Mouse (Mus musculus) megakaryocyte, adult 5-6 weeks (primary cell): ENCODE data around the gene Tmx2. TPM values are rescaled to one million over a fixed set of nuclear protein-coding genes. Genes with fewer than 3 reads are reported as not detected.
"Not testable (repeated sequence)": the region's sequence is repeated elsewhere in the genome, so short reads cannot be mapped to it uniquely, and the experiment has no call there.

Experiments
- ATAC-seq: 2 replicates; pipeline ENCODE4 v1.8.0; 2016; ENCODE audit warnings: mild to moderate bottlenecking, inconsistent platforms; ENCODE audit not compliant: poor library complexity, severe bottlenecking
- total RNA-seq, 2 experiments: library from RNA; stranded (forward) in 1 of 2; stranded (reverse) in 1 of 2; fragments of 153-499, 151-499 nt in 1 of 2; fragments of 221-1000, 200-1000 nt in 1 of 2; gene quantifications; 2 replicates each; pipeline versions ENCODE4 v1.2.3 to v1.2.4; 2015 to 2017

Gene Tmx2
- total RNA-seq, 2 experiments from 2014 or later = 38.5 to 49.0 TPM

DNA sequence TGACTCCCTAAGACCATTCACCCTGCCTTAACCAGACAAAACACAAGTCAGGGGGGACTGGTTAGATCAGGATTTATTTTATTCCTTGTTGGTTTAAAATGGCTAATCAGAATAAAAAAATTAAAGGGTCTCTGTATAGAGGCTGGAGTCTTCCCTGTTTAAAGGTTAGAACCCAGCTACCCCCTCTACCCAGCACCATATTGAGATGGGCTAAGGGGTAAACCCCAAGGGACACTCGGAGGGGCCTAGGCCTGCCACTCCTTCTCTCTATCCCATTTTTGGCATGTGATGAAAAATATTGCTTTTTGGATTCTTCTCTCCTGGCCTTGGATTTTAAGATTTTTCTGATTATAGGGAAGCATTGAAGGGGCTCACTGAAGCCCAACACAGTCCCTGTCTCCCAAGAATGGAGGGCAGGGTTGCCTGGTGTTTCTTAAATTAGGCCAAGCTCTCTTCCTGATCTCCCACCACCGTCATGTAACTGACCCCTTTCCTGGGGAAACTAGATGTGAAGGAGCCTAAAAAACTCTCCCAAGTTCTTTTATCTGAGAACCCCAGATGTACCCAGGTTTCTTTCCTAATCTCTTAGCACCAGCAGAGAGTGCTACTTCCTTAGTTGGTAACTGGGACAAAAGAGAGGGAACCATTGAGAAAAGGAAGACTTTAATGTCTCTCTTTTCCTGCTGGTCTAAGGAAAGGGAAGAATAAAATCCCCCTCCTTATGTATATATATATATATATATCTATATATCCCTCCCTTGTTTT, 9.3 kb upstream of the Tmx2 start:
- no peak for ATAC-seq

DNA sequence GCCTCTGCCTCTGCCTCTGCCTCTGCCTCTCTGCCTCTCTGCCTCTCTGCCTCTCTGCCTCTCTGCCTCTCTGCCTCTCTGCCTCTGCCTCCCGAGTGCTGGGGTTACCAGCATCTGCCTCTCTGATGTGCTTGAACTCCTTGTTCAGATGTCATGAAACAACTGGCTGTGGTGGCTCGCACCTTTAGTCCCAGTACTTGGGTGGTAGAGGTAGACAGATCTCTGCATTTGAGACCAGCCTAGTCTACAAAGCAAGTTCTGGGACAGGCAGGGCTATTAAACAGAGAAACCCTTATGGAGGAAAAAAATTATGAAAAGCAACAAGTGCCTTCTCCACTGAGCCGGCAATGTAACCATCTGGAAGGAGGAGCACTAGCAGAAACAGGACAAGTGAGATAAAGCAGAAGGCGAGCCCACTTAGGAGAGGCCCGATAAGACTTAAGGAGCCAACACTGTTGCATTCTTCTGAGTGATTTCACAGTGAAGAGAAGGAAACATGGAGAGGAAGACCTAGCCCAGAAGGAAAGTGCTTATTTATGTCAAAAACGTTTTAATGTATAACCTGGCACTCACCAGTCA, 3.8 kb upstream of the Tmx2 start:
- ATAC-seq = no peak

DNA sequence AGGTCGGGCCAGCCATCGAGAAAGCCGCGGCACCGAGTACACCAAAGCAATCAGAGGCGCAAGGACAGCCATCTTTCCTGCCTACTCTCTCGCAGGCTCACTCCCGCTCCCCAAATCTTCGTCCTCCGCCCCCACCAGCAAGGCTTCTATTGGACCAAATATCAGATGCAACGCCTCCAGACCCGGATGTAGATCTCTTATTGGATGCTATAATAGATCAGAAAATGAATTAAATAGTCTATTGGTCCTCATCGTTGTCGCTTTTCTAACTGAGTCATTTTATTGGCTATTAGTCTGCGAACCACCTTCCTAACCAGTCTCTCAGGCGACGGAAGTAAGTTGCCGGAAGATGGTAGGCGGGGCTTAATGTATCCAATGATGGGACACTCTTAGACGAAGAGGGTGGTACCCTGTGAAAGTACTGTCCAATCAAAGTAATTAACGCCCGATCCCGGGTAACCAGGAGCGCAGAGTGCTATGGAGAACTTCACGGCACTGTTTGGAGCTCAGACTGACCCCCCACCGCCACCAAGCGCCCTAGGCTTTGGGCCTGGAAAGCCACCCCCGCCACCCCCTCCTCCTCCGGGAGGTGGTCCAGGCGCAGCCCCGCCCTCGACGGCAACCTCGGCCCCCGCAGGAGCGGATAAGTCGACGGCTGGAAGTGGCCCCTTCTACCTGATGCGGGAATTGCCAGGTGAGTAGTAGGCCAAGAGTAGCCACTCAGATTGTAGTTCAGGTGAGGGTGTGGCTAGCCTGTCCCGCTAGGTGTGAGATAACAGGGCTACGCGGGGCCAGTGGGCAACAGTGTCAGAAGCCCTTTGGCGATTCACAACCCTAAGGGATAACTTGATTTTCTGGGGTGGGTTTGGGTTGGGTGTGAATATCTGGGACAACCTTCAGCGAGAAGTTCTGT, 716 bp downstream of the Tmx2 start, which contains the start of the genes Gm28635 and Med19:
TSS of gene Gm28635 (minus strand) at position 74 of the 913 bp plus-strand sequence.
TSS of gene Med19 (plus strand) at position 435 of the 913 bp plus-strand sequence.
- peak; percentile 96 for ATAC-seq

DNA sequence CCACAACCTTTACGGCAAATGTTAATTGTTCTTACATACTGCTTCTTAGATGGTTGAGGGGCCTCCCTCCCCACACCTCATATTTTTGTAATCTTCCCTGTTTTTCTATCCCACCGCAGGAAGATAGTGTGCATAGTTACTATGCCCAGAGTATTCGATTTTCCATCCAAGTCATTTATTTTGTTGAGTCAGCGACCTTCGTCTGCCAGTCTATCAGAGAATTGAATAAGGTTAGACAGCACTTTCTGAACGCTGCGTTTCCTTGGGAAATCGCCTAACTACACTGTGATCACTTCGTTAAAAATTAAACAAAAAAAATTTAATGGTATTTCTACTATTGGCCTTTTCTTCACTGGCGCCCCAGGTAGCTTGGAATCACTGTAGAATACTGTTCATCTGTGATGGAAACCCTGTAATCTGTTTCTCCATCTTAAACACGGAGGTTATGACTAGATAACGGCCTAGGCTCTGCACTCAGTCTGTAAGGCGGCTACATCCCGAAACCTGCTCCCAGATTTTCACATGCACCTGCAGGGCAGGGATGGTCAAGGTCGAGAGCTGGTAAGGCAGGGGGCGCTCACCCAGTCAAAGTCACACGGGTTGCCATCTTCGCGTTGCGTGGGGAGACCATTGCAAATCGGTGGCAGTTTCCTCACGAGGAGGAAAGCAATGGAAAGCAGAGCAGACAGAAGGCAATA, 1.5 kb downstream of the Tmx2 start:
- ATAC-seq = peak; percentile 47

GRCm38 (mm10) chr2:84671535-84671934, 7.4 kb downstream of the Tmx2 start:
- ATAC-seq = not testable (repeated sequence)

- peak; percentile 87 for ATAC-seq
Observed at GRCm38 (mm10) chr2:84670569-84670933, 8.4 kb downstream of the Tmx2 start, which contains the start of gene Selenoh. Gene Selenoh (minus strand): TSS chr2:84670770.

GRCm38 (mm10) chr2:84669828-84670568, 8.9 kb downstream of the Tmx2 start:
- peak; percentile 62 for ATAC-seq

DNA sequence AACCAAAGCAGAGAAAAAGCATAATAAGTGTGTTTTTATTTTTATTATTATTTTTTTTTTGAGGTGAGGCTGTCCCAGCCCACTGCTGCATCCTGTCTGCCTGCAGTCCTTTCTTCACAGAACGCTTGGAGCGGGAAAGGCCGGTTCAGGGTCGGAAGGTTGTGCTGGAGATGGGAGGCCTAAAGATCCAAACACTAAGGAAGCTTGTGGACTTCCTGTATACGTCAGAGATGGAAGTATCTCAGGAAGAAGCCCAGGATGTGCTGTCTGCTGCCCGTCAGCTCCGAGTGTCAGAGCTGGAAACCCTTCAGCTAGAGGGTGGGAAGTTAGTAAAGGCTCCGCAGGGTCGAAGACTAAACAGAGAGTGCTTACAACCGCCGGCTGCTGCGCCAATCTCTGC, 12.9 kb downstream of the Tmx2 start:
- no peak for ATAC-seq

GRCm38 (mm10) chr2:84662866-84663265, 16.1 kb downstream of the Tmx2 start:
- ATAC-seq = peak; percentile 66

DNA sequence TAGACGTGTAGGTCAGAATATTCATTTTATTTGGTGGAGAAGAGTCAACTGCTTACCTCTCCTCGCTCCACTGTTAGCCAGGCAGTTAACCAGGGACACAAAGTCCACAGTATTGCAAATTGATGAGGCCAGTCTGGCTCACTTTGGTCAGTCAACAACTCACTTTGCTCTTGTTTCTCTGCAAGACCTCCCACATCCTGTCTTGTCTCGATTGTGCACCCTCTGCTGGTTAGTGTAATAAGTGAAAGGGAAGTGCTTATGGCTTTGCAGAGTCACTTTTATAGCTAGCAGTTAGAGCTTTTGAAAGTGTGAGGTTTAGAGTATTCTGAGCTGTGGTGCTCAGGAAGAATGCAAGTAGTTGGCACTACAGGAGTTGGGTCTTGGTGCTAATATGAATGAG, 18.7 kb downstream of the Tmx2 start:
- ATAC-seq = peak; percentile 76

- ATAC-seq = no peak
Observed at GRCm38 (mm10) chr2:84658806-84659205, 20.1 kb downstream of the Tmx2 start, which contains the start of gene Btbd18. Gene Btbd18 (plus strand): TSS chr2:84659079.

DNA sequence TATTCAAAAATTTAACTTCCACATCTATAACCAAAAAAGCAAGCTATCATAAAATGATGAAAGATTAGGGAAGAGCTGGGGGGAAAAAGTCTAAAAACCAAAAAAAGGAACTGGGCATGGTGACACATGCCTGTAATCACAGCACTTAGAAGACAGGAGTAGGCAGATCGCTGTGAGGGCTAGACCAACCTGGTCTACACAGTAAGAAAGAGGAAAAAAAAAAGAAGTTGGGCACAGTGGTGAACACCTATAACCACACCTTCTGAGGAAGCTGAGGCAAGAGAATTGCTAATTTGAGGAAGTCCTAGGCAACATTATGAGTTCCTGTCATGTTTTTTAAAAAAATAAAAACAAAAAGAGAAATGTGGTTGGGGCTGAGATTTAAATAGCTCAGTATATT, 23.1 kb downstream of the Tmx2 start:
- peak; percentile 96 for ATAC-seq

GRCm38 (mm10) chr2:84653354-84653753, 25.6 kb downstream of the Tmx2 start:
- no peak for ATAC-seq

GRCm38 (mm10) chr2:84650464-84651195, 28.3 kb downstream of the Tmx2 start, which contains the start of gene Ctnnd1:
Gene Ctnnd1 (minus strand): TSS chr2:84650765.
- peak; percentile 77 for ATAC-seq

DNA sequence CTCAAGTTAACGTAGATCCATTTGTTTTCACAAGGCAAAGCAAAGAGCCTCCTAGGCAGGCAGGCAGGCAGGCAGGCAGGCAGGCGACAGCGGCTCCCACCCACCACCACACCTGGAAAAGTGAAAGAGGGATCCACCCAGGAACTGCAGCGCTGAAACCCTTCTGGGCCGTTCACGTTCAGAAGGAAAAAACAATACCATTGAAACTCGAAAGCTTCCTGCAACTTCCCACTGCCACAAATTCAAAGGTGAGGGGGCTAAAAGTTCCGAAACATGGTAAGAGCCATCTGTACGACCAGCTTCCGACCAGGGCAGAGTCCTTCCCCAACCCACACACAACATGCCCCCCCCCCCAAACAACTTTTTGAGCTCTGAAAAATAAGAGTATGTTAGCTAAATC, 29.3 kb downstream of the Tmx2 start:
- 0 out of 2 replicates have a peak, but pooled peaks have one; percentile 17 for ATAC-seq

DNA sequence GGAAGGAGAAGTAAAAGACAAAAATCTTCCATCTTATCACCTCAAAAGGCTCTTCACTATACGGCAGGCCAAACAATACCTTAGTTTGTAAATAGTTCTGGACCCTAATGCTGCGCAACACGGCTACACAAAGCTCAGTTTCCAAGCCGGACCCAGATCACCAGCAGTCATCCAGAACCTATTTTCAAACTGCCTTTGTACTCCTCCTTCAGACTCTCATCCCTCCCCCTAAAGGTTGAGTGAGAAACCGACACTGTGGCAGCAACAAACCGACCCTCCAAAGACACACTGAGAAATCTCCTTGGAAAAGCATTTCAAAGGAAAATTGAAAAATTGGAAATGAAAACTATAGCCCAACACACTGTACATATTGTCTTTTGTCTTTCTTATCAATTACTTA, 30.6 kb downstream of the Tmx2 start:
- no peak for ATAC-seq

GRCm38 (mm10) chr2:84647051-84647568, 31.8 kb downstream of the Tmx2 start:
- ATAC-seq = no peak

DNA sequence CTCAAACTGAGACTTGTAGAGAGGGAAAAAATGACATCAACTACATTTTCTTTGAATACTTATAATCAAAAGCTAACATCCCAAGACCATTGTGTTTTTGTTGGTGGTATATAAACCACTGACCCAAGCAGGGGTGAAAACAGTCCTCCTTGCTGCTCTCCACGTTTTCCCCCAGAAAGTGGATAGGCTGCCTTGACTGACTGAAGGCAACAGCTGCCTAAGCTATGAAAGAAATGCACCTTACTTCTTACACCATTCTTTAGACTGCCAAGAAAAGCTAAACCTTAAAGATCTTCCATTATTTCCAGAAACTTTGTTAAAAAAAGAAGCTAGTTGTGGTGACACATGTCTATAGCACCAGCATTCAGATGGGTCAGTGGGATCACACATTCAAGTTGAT, 32.8 kb downstream of the Tmx2 start:
- ATAC-seq = no peak

DNA sequence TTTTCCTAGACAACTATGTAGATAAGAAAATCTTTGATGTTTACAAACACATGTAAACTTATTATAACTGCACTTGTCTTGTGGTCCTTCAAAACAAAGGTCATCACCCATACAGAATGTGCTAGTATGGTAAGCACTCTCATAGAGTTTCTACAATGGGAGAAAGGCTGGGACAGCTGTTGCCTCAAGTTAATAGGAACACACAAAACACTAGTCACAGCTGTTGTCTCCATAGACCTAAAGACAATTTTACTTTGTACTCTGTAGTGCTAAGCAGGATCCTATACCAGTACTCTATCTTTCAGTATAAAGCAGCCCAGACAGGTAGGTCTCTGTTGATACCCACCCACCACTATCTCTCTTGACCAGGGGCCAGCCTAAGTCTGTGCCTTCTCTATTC, 38.1 kb downstream of the Tmx2 start:
- ATAC-seq = no peak
